Mouse (Mus musculus) heart, adult 2 months (tissue): ENCODE results near the gene Gm30083.

Experiments used
- CTCF ChIP-seq: fragments of 200-600 bp; IDR thresholded peaks from 2 replicates; pipeline ENCODE4 v1.8.1; 2022; ENCODE audit warnings: antibody characterized with exemption, mild to moderate bottlenecking, moderate library complexity
- EP300 ChIP-seq: fragments of 200-500 bp; IDR thresholded peaks from 2 replicates; pipeline ENCODE4 v1.6.1; 2011; ENCODE audit warnings: low read depth, low read length, control low read depth; ENCODE audit not compliant: insufficient read depth

- TF ChIP-seq EP300 (no peak), CTCF (no peak)
Measured at GRCm38 (mm10) chr14:33952233-33952981, 62.6 kb downstream of the Gm30083 start.
